Mouse (Mus musculus): ENCODE data around the gene Negr1.

The Negr1 gene

GRCm38 (mm10) chr3:157164840-157165595, 603.4 kb downstream of the Negr1 start:
- CTCF ChIA-PET, result no interaction called here
- POLR2A ChIA-PET, result no interaction called here

DNA sequence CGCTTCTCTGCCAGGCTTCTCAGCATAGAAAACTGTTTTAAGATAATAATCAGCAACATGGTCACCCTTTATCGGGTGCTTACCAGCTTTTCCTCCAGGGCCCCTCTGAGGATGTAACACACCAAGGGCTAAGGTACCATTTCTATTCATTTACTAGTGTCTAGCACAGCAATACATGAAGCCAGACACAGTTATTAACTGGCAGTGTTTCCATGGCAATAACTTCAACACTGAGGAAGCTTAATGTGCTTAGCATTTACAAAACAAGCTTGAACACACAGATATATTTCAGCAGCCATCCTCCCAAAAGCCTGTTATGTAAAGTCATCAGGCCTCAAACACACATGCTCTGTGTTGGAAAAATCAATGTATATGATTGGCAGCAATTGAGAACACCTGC, 620.4 kb downstream of the Negr1 start:
- ChIA-PET CTCF (no interaction called here), POLR2A (no interaction called here)

GRCm38 (mm10) chr3:157188939-157189725, 627.5 kb downstream of the Negr1 start:
- POLR2A ChIA-PET, result no interaction called here
- CTCF ChIA-PET, result no interaction called here

DNA sequence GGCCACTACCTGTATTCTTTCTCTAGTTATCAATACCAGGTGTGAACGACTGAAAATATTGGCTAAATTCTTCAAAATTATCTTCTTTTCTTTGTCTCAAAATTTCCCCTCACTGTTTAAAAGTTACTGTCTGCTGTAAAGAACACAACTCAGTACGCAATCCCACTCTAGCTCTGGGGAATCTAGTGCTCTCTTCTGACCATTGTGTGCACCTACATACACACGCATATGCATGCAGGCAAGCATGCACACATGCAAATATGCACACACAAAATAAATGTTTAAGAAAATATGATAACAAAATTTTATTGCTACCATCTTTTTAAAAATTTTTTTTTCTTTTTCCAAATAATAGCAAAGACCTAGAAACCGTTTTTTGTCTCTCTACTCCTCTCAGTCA, 628.2 kb downstream of the Negr1 start:
- ChIA-PET CTCF (no interaction called here), POLR2A (no interaction called here)

DNA sequence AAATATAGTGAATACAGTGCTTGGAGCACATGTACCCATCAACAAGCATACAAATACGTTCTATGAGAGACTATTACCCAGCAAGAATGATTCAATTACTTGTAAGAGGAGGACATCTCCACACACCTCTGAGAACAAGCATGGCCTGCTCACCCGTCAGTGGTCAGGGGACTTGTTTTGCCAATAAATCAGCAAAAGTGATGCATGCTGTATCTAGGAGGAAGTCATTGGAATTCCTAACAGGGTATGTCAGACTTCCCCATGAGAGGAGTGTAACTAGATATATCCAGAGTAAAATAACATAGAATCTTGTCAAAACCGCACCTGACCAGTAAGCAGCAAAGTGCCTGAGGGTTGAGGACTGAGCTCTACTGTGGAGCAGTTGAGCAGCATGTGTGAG, 629.0 kb downstream of the Negr1 start:
- CTCF ChIA-PET, result no interaction called here
- POLR2A ChIA-PET, result no interaction called here

DNA sequence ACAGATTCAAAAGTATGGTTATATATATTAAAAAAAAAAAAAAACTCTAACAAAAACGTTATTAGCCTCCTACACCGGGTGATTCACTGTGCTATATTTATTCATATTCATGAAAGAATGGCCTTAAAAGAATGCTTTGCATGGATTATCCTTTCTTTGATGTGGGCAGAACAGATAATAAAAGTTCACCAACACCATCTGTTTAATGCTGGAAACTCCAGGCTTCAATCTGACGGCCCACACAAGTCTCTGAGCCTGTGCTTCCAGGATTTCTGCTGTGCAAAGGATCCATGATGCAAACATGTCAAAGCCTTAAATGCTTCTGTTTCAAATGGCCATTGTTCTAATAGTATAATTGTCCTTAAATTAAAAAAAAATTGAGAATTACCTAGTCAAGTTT, 630.4 kb downstream of the Negr1 start:
- ChIA-PET CTCF (no interaction called here), POLR2A (no interaction called here)

- ChIA-PET CTCF (no interaction called here), POLR2A (no interaction called here)
Observed at GRCm38 (mm10) chr3:157193141-157193540, 631.5 kb downstream of the Negr1 start.

GRCm38 (mm10) chr3:157198659-157199058, 637.1 kb downstream of the Negr1 start:
- POLR2A ChIA-PET, result no interaction called here
- CTCF ChIA-PET, result no interaction called here

GRCm38 (mm10) chr3:157201726-157202125, 640.1 kb downstream of the Negr1 start:
- ChIA-PET CTCF (no interaction called here), POLR2A (no interaction called here)

GRCm38 (mm10) chr3:157203573-157203972, 642.0 kb downstream of the Negr1 start:
- ChIA-PET CTCF (no interaction called here), POLR2A (no interaction called here)

- ChIA-PET CTCF (no interaction called here), POLR2A (no interaction called here)
Observed at GRCm38 (mm10) chr3:157206752-157207151, 645.2 kb downstream of the Negr1 start.

DNA sequence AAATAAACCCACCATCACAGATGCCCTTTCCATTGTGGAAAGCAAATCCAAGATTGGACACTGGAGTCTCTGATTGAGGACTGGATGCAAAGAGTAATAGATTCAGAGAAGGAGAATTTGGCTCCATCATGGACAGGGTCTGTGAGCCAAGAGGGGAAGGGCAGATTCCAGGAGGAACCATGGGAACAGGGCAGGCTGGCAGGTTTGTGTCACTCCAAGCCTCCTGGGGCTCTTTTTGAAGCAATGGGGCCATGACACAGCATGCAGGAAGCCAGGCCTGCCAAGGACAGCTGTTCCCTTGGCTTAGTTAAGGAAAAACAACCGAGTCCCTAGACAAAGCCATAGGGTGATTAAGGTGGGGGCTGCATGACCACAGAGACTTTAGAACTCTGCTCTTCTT, 647.4 kb downstream of the Negr1 start:
- ChIA-PET POLR2A (no interaction called here), CTCF (no interaction called here)

DNA sequence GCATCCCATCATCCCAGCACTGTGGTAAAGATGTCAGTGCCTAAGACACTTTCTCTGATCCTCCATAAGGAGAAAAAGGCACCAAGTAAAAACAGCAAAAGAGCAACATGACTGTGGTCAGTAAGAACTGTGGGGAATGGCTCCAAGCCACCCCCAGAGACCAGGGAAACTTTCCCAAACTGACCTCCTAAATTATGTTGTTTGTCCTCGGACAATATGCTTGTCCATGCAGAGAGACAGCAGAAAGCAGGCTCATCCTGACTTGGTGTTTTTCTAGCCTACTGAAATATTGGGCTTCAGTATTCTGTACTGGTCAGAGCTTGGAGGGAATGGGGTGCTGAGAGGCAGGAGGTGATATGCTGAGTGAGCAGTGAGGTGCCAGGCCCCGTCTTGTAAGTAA, 647.8 kb downstream of the Negr1 start:
- ChIA-PET POLR2A (no interaction called here), CTCF (no interaction called here)

DNA sequence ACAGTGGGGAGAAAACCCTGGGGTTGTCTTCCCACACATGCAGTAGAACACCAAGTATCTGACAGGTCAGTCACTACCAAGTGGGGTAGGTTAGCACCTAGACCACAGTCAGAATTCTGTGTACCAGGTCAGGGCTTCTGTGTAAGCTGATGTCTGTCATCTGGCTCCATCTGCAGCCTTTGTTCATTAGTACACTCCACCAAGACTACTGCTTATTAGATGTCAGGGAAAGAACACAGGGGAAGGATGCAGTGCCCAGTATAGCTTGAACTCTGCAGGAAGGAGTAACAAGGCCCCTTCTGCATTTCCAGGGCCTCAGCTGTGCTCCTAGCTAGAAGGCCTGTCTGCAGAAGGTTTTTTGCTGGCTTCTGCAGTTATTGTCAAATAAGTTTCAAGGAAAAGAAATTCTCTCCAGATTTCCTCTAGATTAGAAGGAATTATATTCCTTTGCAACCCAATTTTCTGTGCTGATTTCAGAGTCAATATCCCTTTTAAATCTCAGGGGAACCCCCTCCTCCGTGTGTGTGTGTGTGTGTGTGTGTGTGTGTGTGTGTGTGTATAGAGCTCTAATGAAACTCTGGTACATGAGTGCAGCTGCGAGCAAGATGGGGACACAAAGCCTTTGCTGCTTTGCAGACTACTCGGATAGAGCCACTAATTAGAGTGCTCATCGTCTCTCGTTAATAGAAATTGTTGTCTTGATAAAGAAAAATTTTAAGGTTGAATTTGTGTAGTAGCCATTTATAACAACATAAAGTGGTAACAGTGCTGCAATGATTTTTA, 654.5 kb downstream of the Negr1 start:
- CTCF ChIA-PET, result no interaction called here

GRCm38 (mm10) chr3:157217794-157218193, 656.2 kb downstream of the Negr1 start:
- POLR2A ChIA-PET, result no interaction called here
- CTCF ChIA-PET, result no interaction called here

More for the DNA sequence above, 654.5 kb downstream of the Negr1 start:
- POLR2A ChIA-PET, result no interaction called here

DNA sequence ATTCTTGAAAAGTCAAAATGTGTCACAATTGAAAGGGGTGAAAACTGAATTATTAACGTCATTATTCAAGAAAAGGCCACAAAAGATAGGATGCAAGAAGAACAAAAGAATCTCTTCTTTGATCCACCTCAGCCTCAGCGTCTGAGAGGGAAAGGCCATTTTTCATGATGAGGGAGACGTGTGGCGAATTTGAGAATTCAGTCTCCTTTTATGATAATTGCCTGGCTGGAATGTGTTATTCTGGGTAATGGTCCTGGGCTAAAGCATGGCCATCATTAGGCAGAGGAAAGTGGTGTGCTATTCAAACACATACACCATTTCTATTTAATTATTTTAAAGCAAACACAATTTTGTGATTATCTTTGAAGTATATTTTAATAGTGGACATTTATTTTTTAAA, 663.3 kb downstream of the Negr1 start:
- POLR2A ChIA-PET, result interaction anchor here in 1 of 4 experiments (0.6 kb wide), 1 partner anchor 59 kb away, joined by 3 read pairs; no protein-coding TSS in a partner anchor
- CTCF ChIA-PET, result no interaction called here

DNA sequence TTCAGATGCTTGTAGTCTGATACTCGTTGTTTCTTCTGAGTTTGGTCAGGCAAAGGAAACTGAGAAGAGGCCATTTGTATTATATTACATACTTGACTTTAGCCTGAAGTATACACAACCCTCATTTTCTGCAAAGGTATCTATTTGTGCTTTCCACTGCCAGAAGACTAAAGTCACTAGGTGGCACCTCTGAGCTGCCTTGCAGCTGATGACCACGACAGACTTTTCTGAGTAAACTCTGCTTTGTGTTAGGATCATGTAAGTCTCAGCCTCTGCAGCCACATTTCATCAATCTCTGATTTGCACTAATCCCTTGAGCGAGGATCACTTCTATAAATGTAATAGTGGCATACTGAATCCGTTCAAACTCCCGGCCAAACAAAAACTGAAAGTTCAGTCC, 671.1 kb downstream of the Negr1 start:
- ChIA-PET CTCF (interaction anchor here (0.6 to 2.5 kb wide), 13 partner anchors 89 to 288 kb away, joined by 3 to 36 read pairs (median 6); no protein-coding TSS in a partner anchor), POLR2A (interaction anchor here in 1 of 4 experiments (0.6 kb wide), 1 partner anchor 335 kb away, joined by 3 read pairs; no protein-coding TSS in a partner anchor)

- ChIA-PET CTCF (interaction anchor here in 1 of 4 experiments (0.5 kb wide), 1 partner anchor 82 kb away, joined by 3 read pairs; no protein-coding TSS in a partner anchor), POLR2A (no interaction called here)
Observed at GRCm38 (mm10) chr3:157240240-157240639, 678.6 kb downstream of the Negr1 start.

DNA sequence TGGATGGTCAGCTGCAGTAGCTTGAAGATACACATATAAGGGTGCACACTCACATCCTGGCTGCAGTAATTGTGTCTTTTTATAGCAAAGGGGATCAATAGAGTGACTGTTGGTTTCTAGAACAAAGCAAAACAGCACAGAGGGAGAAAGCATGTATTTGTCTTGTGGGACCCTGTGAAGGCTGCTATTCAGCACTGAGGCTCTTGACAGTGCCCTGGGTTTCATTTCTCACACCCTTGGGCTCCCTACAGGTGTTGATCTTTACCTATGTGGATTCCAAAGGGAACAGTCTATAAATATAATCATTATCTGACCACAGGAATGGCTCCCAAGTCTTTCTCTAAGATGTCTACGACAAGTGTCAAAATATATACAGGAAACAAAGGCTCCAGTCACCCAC, 693.9 kb downstream of the Negr1 start:
- ChIA-PET POLR2A (no interaction called here), CTCF (no interaction called here)

DNA sequence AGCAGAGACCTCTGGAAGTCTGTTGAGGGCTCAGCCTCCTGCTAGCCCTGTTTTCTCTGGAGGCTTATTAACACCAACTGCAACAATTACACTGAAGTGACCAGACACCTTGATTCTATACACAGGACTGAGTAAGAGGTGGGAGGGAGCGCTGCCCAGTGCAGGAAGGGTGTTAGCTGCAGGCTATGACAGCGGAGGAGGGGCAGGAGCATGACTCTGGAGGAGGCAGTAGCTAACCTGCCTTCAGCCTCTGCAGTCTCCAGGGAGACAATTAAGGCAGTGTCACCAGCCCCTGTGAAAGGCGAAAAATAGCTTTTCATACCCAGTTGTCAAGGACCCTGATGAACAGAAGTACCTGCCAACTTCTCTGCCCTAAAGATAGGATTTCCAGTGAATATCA, 694.3 kb downstream of the Negr1 start:
- POLR2A ChIA-PET, result no interaction called here
- CTCF ChIA-PET, result interaction anchor here in 1 of 4 experiments (0.5 kb wide), 1 partner anchor 61 kb away, joined by 5 read pairs; no protein-coding TSS in a partner anchor
